ENCODE assay signal across 9 mouse cellular contexts in genomic region chr2:144003544-144003943, GRCm38 (mm10). TPM values are rescaled to one million over a fixed set of nuclear protein-coding genes. Genes with fewer than 3 reads are reported as not detected.
DNase-seq lines count a peak whose midpoint lies in the region.
"Had no signal": no experiment of that assay in that cellular context is flagged by ENCODE, and none has a peak within 500 bp of the region (broad histone marks: within the 10 kb centered on the region; RNA-seq: fewer than 3 reads in every experiment).

No protein-coding gene starts in this region.

- DNase-seq in heart, postnatal 14 days = peak; percentile 39 to 60
- DNase-seq in heart, adult 8-10 months (ENCODE audit: low spot score) = no peak
- peak; percentile 9 for DNase-seq in ovary, adult 18-20 months (ENCODE audit: low spot score)
- DNase-seq in ovary, postnatal 10 days (ENCODE audit: low spot score) = no peak
- peak; percentile 59 for DNase-seq in heart, postnatal 4 days
- peak; percentile 21 for DNase-seq in ovary, postnatal 14 days (ENCODE audit: low spot score)
- no peak for DNase-seq in left cerebral cortex, adult 8-10 months (ENCODE audit: low spot score in 2 of 2)
- DNase-seq: thymus, postnatal 4 days had no signal

- intact Hi-C loops in heart, postnatal 14 days (cut with DNase I) = loop anchor here (5.0 kb wide), 1 partner anchor 269 kb away; the partner anchor contains the start of genes Mgme1 and Snx5

RNA-seq across cellular contexts. Expression of gene Rrbp1, which starts 7.5 kb away (rescaled TPM):
- 100 to 1,000 TPM; 117 to 125 TPM for total RNA-seq in heart, postnatal 14 days (2021)
- 100 to 1,000 TPM; 109 to 128 (median 115) TPM for total RNA-seq in heart, adult 8-10 months (2022)
- total RNA-seq in heart, postnatal 4 days (2021) = 100 to 1,000 TPM; 181 to 182 TPM
- total RNA-seq in left cerebral cortex, adult 8-10 months (2022) = 10 to 100 TPM; 53.3 to 85.0 (median 64.7) TPM

RNA-seq across cellular contexts. Expression of gene Banf2, which starts 29.3 kb away (rescaled TPM):
- not detected for total RNA-seq in heart, postnatal 14 days (2021)
- not detected for total RNA-seq in heart, adult 8-10 months (2022)
- total RNA-seq in heart, postnatal 4 days (2021) = not detected
- total RNA-seq in left cerebral cortex, adult 8-10 months (2022) = not detected
- total RNA-seq: ES-E14 had no signal

Comparison
In these comparisons a context has a peak if more than half of its experiments do, and no peak if none do; other contexts are left out.
1. DNase-seq: peak in heart, postnatal 14 days (2 of 2), ovary, adult 18-20 months (single experiment), heart, postnatal 4 days (single experiment) and ovary, postnatal 14 days (single experiment); none in heart, adult 8-10 months (single experiment), ovary, postnatal 10 days (single experiment) and left cerebral cortex, adult 8-10 months (0 of 2).